Mouse (Mus musculus) megakaryocyte, embryonic 14.5 days (primary cell): Measurements from ENCODE around the gene Wwc1. TPM values are rescaled to one million over a fixed set of nuclear protein-coding genes. Genes with fewer than 3 reads are reported as not detected.

Experiments used
- H3K27me3 ChIP-seq: replicated peaks from 2 replicates; pipeline ENCODE3; 2012; ENCODE audit warnings: inconsistent platforms
- H3K36me3 ChIP-seq: replicated peaks from 2 replicates; pipeline ENCODE3; 2012; ENCODE audit warnings: low read length, inconsistent platforms, mixed read lengths
- H3K4me1 ChIP-seq: 2 replicates; pipeline ENCODE4 v1.6.1; 2012; ENCODE audit warnings: inconsistent platforms
- H3K4me3 ChIP-seq: replicated peaks from 2 replicates; pipeline ENCODE3; 2012; ENCODE audit warnings: moderate library complexity, mild to moderate bottlenecking, inconsistent platforms
- H3K9me3 ChIP-seq: 2 replicates; pipeline ENCODE4 v1.6.1; 2012; ENCODE audit warnings: inconsistent platforms
- FLI1 ChIP-seq: IDR thresholded peaks from 2 replicates; pipeline ENCODE4 v1.6.1; 2012; ENCODE audit warnings: low read length, inconsistent platforms, mixed read lengths
- GATA1 ChIP-seq: IDR thresholded peaks from 3 replicates; pipeline ENCODE4 v1.6.1; 2012; ENCODE audit warnings: mixed read lengths, low read length, inconsistent platforms, borderline replicate concordance
- polyA plus RNA-seq: library from polyadenylated mRNA; stranded (reverse); fragments of >175 nt; gene quantifications from 2 replicates; pipeline ENCODE4 v1.2.3, GENCODE M21; 2012; ENCODE audit warnings: low replicate concordance; ENCODE audit not compliant: insufficient read depth

The Wwc1 gene
- polyA plus RNA-seq, 1 experiment: not detected

- peaks cover 15% of the 10 kb centered on the region for H3K9me3 ChIP-seq
- no peaks in the 10 kb centered on the region for H3K4me1 ChIP-seq
- H3K4me3 ChIP-seq: no peak overlapping the region
- TF ChIP-seq FLI1 (no peak), GATA1 (no peak)
- H3K27me3 ChIP-seq: peaks cover 9% of the 10 kb centered on the region
- no peaks in the 10 kb centered on the region for H3K36me3 ChIP-seq
Observed at GRCm38 (mm10) chr11:35995310-35995709, 15.0 kb upstream of the Wwc1 start.

GRCm38 (mm10) chr11:35991846-35992245 lies 11.5 kb upstream of the Wwc1 start:
- Histone ChIP-seq H3K4me1 (no peaks in the 10 kb centered on the region), H3K36me3 (no peaks in the 10 kb centered on the region), H3K27me3 (peaks cover 2% of the 10 kb centered on the region), H3K9me3 (peaks cover 15% of the 10 kb centered on the region), H3K4me3 (no peak overlapping the region)
- TF ChIP-seq FLI1 (no peak), GATA1 (no peak)

- peaks cover 3% of the 10 kb centered on the region for H3K4me1 ChIP-seq
- H3K36me3 ChIP-seq: no peaks in the 10 kb centered on the region
- peaks cover 3% of the 10 kb centered on the region; the same call in 1 of the 2 replicates for H3K9me3 ChIP-seq
- H3K4me3 ChIP-seq: no peak overlapping the region
- no peak for TF ChIP-seq GATA1
- no peak for TF ChIP-seq FLI1
- H3K27me3 ChIP-seq: peaks cover 10% of the 10 kb centered on the region
Observed at GRCm38 (mm10) chr11:35989967-35990366, 9.6 kb upstream of the Wwc1 start.

- no peaks in the 10 kb centered on the region for H3K36me3 ChIP-seq
Observed at GRCm38 (mm10) chr11:35985841-35986393, 5.6 kb upstream of the Wwc1 start.

GRCm38 (mm10) chr11:35982734-35983133 lies 2.4 kb upstream of the Wwc1 start:
- no peaks in the 10 kb centered on the region for H3K9me3 ChIP-seq
- peaks cover 59% of the 10 kb centered on the region for H3K27me3 ChIP-seq
- H3K4me1 ChIP-seq: peaks cover 8% of the 10 kb centered on the region
- H3K4me3 ChIP-seq: no peak overlapping the region
- TF ChIP-seq GATA1 (no peak), FLI1 (no peak)
- H3K36me3 ChIP-seq: no peaks in the 10 kb centered on the region

More at GRCm38 (mm10) chr11:35985841-35986393, 5.6 kb upstream of the Wwc1 start:
- Histone ChIP-seq H3K27me3 (peaks cover 30% of the 10 kb centered on the region), H3K9me3 (no peaks in the 10 kb centered on the region), H3K4me1 (peaks cover 3% of the 10 kb centered on the region), H3K4me3 (peak overlapping the region; percentile 14)
- TF ChIP-seq GATA1: no peak
- TF ChIP-seq FLI1: no peak

GRCm38 (mm10) chr11:35979733-35980410 lies 455 bp downstream of the Wwc1 start:
- peaks cover 60% of the 10 kb centered on the region for H3K27me3 ChIP-seq

GRCm38 (mm10) chr11:35979266-35979732 lies 1.0 kb downstream of the Wwc1 start:
- H3K27me3 ChIP-seq: peaks cover 60% of the 10 kb centered on the region
- no peak overlapping the region for H3K4me3 ChIP-seq
- H3K9me3 ChIP-seq: no peaks in the 10 kb centered on the region
- TF ChIP-seq GATA1 (no peak), FLI1 (no peak)
- 0 out of 2 replicates have a peak, but pooled peaks cover 5% of the 10 kb centered on the region for H3K4me1 ChIP-seq
- H3K36me3 ChIP-seq: no peaks in the 10 kb centered on the region

More at GRCm38 (mm10) chr11:35979733-35980410, 455 bp downstream of the Wwc1 start:
- Histone ChIP-seq H3K9me3 (no peaks in the 10 kb centered on the region), H3K4me3 (peak overlapping the region; percentile 14), H3K4me1 (0 out of 2 replicates have a peak, but pooled peaks cover 5% of the 10 kb centered on the region), H3K36me3 (no peaks in the 10 kb centered on the region)
- TF ChIP-seq FLI1 (no peak), GATA1 (no peak)

GRCm38 (mm10) chr11:35977796-35978195 lies 2.5 kb downstream of the Wwc1 start:
- Histone ChIP-seq H3K27me3 (peaks cover 56% of the 10 kb centered on the region), H3K4me1 (0 out of 2 replicates have a peak, but pooled peaks cover 5% of the 10 kb centered on the region), H3K9me3 (no peaks in the 10 kb centered on the region), H3K4me3 (no peak overlapping the region), H3K36me3 (no peaks in the 10 kb centered on the region)
- no peak for TF ChIP-seq GATA1
- no peak for TF ChIP-seq FLI1

- H3K4me1 ChIP-seq: 0 out of 2 replicates have a peak, but pooled peaks cover 5% of the 10 kb centered on the region
- H3K9me3 ChIP-seq: no peaks in the 10 kb centered on the region
- H3K4me3 ChIP-seq: no peak overlapping the region
- peaks cover 51% of the 10 kb centered on the region for H3K27me3 ChIP-seq
- TF ChIP-seq FLI1 (no peak), GATA1 (no peak)
- no peaks in the 10 kb centered on the region for H3K36me3 ChIP-seq
Observed at GRCm38 (mm10) chr11:35977096-35977495, 3.2 kb downstream of the Wwc1 start.

GRCm38 (mm10) chr11:35976482-35976881 lies 3.8 kb downstream of the Wwc1 start:
- no peaks in the 10 kb centered on the region for H3K36me3 ChIP-seq
- H3K9me3 ChIP-seq: no peaks in the 10 kb centered on the region
- no peak for TF ChIP-seq FLI1
- TF ChIP-seq GATA1: no peak
- H3K27me3 ChIP-seq: peaks cover 45% of the 10 kb centered on the region
- H3K4me1 ChIP-seq: 0 out of 2 replicates have a peak, but pooled peaks cover 5% of the 10 kb centered on the region
- no peak overlapping the region for H3K4me3 ChIP-seq
